Mouse (Mus musculus) lung, adult 2 months (tissue): ENCODE results near the gene Cbx4.

Source experiments
- CTCF ChIP-seq: fragments of 200-500 bp; IDR thresholded peaks from 2 replicates; pipeline ENCODE4 v1.5.1; 2011; ENCODE audit warnings: mild to moderate bottlenecking, low read length, control low read depth; ENCODE audit not compliant: insufficient read depth
- POLR2A ChIP-seq: fragments of 200-500 bp; IDR thresholded peaks from 2 replicates; pipeline ENCODE4 v1.6.1; 2011; ENCODE audit warnings: low read depth, mild to moderate bottlenecking, control low read depth, low read length, borderline replicate concordance; ENCODE audit errors: extremely low read depth

- no peak for TF ChIP-seq CTCF
- no peak for TF ChIP-seq POLR2A
Measured at GRCm38 (mm10) chr11:119034635-119035034, 51.4 kb downstream of the Cbx4 start.
